Comparison of ENCODE assay signal across 36 mouse cellular contexts in genomic region chr9:14726005-14726404, GRCm38 (mm10). TPM values are rescaled to one million over a fixed set of nuclear protein-coding genes. Genes with fewer than 3 reads are reported as not detected.
"Had no signal": no experiment of that assay in that cellular context is flagged by ENCODE, and none has a peak within 500 bp of the region (broad histone marks: within the 10 kb centered on the region; RNA-seq: fewer than 3 reads in every experiment).

No protein-coding gene starts in this region.

- H3K36me3 ChIP-seq: embryonic facial prominence, embryonic 10.5 days; embryonic facial prominence, embryonic 12.5 days; embryonic facial prominence, embryonic 13.5 days; embryonic facial prominence, embryonic 15.5 days; forebrain, embryonic 10.5 days; forebrain, embryonic 12.5 days; forebrain, embryonic 15.5 days had no signal

- ATAC-seq: forebrain, embryonic 13.5 days; forebrain, embryonic 14.5 days; forebrain, embryonic 15.5 days; forebrain, embryonic 16.5 days; forebrain, postnatal 0 days had no signal

- H3K4me1 ChIP-seq: forebrain, embryonic 13.5 days; forebrain, embryonic 15.5 days had no signal

- H3K27me3 ChIP-seq: embryonic facial prominence, embryonic 12.5 days; embryonic facial prominence, embryonic 13.5 days; embryonic facial prominence, embryonic 15.5 days; forebrain, embryonic 12.5 days; forebrain, embryonic 13.5 days; forebrain, embryonic 15.5 days had no signal

- H3K4me3 ChIP-seq: embryonic facial prominence, embryonic 10.5 days; embryonic facial prominence, embryonic 12.5 days; embryonic facial prominence, embryonic 13.5 days; embryonic facial prominence, embryonic 15.5 days; erythroblast, embryonic 14.5 days; forebrain, embryonic 10.5 days; forebrain, embryonic 12.5 days; forebrain, embryonic 13.5 days; forebrain, embryonic 15.5 days; gastrocnemius, adult 2 months; heart, adult 2 months had no signal

- H3K9me3 ChIP-seq: embryonic facial prominence, embryonic 10.5 days; embryonic facial prominence, embryonic 12.5 days; embryonic facial prominence, embryonic 13.5 days; embryonic facial prominence, embryonic 15.5 days; forebrain, embryonic 10.5 days; forebrain, embryonic 12.5 days; forebrain, embryonic 13.5 days; forebrain, embryonic 15.5 days had no signal

- H3K27ac ChIP-seq: embryonic facial prominence, embryonic 10.5 days; embryonic facial prominence, embryonic 12.5 days; embryonic facial prominence, embryonic 13.5 days; embryonic facial prominence, embryonic 15.5 days; forebrain, embryonic 10.5 days; forebrain, embryonic 12.5 days; forebrain, embryonic 13.5 days; forebrain, embryonic 15.5 days; gastrocnemius, adult 2 months; heart, adult 2 months had no signal

- H3K4me2 ChIP-seq: embryonic facial prominence, embryonic 12.5 days; embryonic facial prominence, embryonic 13.5 days; embryonic facial prominence, embryonic 15.5 days; forebrain, embryonic 12.5 days; forebrain, embryonic 13.5 days; forebrain, embryonic 15.5 days had no signal

- DNase-seq: cerebellum, adult 8-10 months; cerebellum, adult 9-10 months; cerebellum, adult 9-11 months; cerebellum, postnatal 10 days; cerebellum, postnatal 14 days; cerebellum, postnatal 25 days; cerebellum, postnatal 36 days; embryo, embryonic 11 days; forebrain, postnatal 0 days; gastrocnemius, adult 2 months; gastrocnemius, postnatal 10 days; gastrocnemius, postnatal 14 days; gastrocnemius, postnatal 25 days; gastrocnemius, postnatal 36 days; heart, adult 18-20 months; heart, adult 2 months had no signal

- H3K9ac ChIP-seq: embryonic facial prominence, embryonic 12.5 days; embryonic facial prominence, embryonic 13.5 days; embryonic facial prominence, embryonic 15.5 days; forebrain, embryonic 12.5 days; forebrain, embryonic 13.5 days; forebrain, embryonic 15.5 days; forebrain, postnatal 0 days had no signal

RNA-seq across cellular contexts. Expression of gene Piwil4, which starts 14.5 kb away (rescaled TPM):
- total RNA-seq: common myeloid progenitor, adult 5-6 weeks; gastrocnemius, adult 18-20 months; gastrocnemius, adult 8-10 months; gastrocnemius, postnatal 25 days; gastrocnemius, postnatal 36 days; granulocyte monocyte progenitor cell, adult 5-6 weeks; heart, adult 18-20 months; heart, adult 2 months; heart, adult 8-10 months had no signal
- polyA plus RNA-seq: cortical plate, adult 2 months; embryonic facial prominence, embryonic 10.5 days; embryonic facial prominence, embryonic 11.5 days; embryonic facial prominence, embryonic 13.5 days; erythroblast, embryonic 14.5 days; forebrain, embryonic 11.5 days; forebrain, embryonic 13.5 days; heart, adult 2 months had no signal

RNA-seq across cellular contexts. Expression of gene Fut4, which starts 26.2 kb away (rescaled TPM):
- polyA plus RNA-seq: erythroblast, embryonic 14.5 days had no signal

RNA-seq across cellular contexts. Expression of gene 1700012B09Rik, which starts 44.8 kb away (rescaled TPM):
- total RNA-seq: gastrocnemius, adult 18-20 months; gastrocnemius, adult 2 months; gastrocnemius, adult 8-10 months; gastrocnemius, postnatal 10 days; gastrocnemius, postnatal 14 days; gastrocnemius, postnatal 25 days; gastrocnemius, postnatal 36 days; gastrocnemius, postnatal 4 days; heart, adult 18-20 months; heart, adult 2 months; heart, adult 8-10 months had no signal
- polyA plus RNA-seq: embryonic facial prominence, embryonic 13.5 days; erythroblast, embryonic 14.5 days; forebrain, embryonic 10.5 days; forebrain, embryonic 11.5 days; heart, adult 2 months had no signal
